ENCODE assay signal across 8 mouse cellular contexts in genomic region chr4:140647711-140648421, GRCm38 (mm10). TPM values are rescaled to one million over a fixed set of nuclear protein-coding genes. Genes with fewer than 3 reads are reported as not detected.
DNase-seq lines count a peak whose midpoint lies in the region; ATAC-seq and TF ChIP-seq lines count a peak whose summit lies in the region.

No protein-coding gene starts in this region.

- intact Hi-C loops in gastrocnemius, postnatal 14 days (cut with DNase I; ENCODE audit: low total_unique reads), result no loop called here

- 1% methylated on average over 12 of the region's 12 CpGs for WGBS in forebrain, embryonic 15.5 days

- H3K4me3 ChIP-seq in forebrain, embryonic 15.5 days, result peak overlapping the region; percentile 74
- H3K4me3 ChIP-seq in myocyte, result peak overlapping the region; percentile 94

- H3K4me2 ChIP-seq in forebrain, embryonic 15.5 days (replicated peaks), result peak overlapping the region; percentile 65
- peak overlapping the region; percentile 87 for H3K4me2 ChIP-seq in myocyte (ENCODE audit: low read depth)

- H3K36me3 ChIP-seq in forebrain, embryonic 15.5 days, result peaks cover 5% of the 10 kb centered on the region; the same call in 1 of the 2 replicates
- H3K36me3 ChIP-seq in myocyte (ENCODE audit: control insufficient read depth, insufficient read depth), result peaks cover 6% of the 10 kb centered on the region

- no peaks in the 10 kb centered on the region for H3K9me3 ChIP-seq in forebrain, embryonic 15.5 days

- peak overlapping the region; percentile 95 for H3K27ac ChIP-seq in forebrain, embryonic 15.5 days (replicated peaks)

- H3K79me2 ChIP-seq in myocyte (ENCODE audit: control insufficient read depth, insufficient read depth), result peaks cover 33% of the 10 kb centered on the region

- H3K4me1 ChIP-seq in forebrain, embryonic 15.5 days, result peaks cover 51% of the 10 kb centered on the region

- H3K9ac ChIP-seq in forebrain, embryonic 15.5 days (replicated peaks), result peak overlapping the region; percentile 94

- DNase-seq in layer of hippocampus, postnatal 10 days (ENCODE audit: low spot score in 2 of 2), result peak; percentile 41 to 57
- DNase-seq in layer of hippocampus, postnatal 36 days, result no peak
- peak; percentile 82 for DNase-seq in cerebellum, adult 11 months
- DNase-seq in kidney, postnatal 4 days, result peak; percentile 51 to 67
- DNase-seq in gastrocnemius, postnatal 14 days, result no peak
- DNase-seq in left cerebral cortex, adult 9 months (ENCODE audit: low spot score in 2 of 2), result no peak

- H3ac ChIP-seq in myocyte (ENCODE audit: control insufficient read depth, insufficient read length), result peak overlapping the region; percentile 70

- TF ChIP-seq POLR2A in myocyte (IDR thresholded peaks at IDR 0.05; ENCODE audit: insufficient read length, low read depth), result no peak

- ATAC-seq in forebrain, embryonic 15.5 days (replicated peaks), result peak; percentile 68

- H3K27me3 ChIP-seq in forebrain, embryonic 15.5 days, result no peaks in the 10 kb centered on the region
- H3K27me3 ChIP-seq in myocyte (ENCODE audit: control insufficient read depth, insufficient read depth, insufficient read length), result no peaks in the 10 kb centered on the region

TF ChIP-seq in myocyte, 11 proteins besides CTCF, POLR2A, EP300 and RAD21:
- TF ChIP-seq MYOG (IDR thresholded peaks at IDR 0.05; ENCODE audit: control insufficient read depth in 1 of 3, insufficient read depth in 1 of 3, insufficient read length in 2 of 3, low read depth in 2 of 3), result peak in 1 of 3 experiments; percentile 22
- TF ChIP-seq TCF3 (IDR thresholded peaks at IDR 0.05; ENCODE audit: insufficient read length, low read depth), result no peak
- no peak for TF ChIP-seq USF1 (IDR thresholded peaks at IDR 0.05; ENCODE audit: low read depth)
- no peak for TF ChIP-seq CEBPB (IDR thresholded peaks at IDR 0.05; ENCODE audit: insufficient read depth, poor library complexity, severe bottlenecking)
- no peak for TF ChIP-seq MAX (IDR thresholded peaks at IDR 0.05; ENCODE audit: low read depth)
- no peak for TF ChIP-seq REST (IDR thresholded peaks at IDR 0.05; ENCODE audit: insufficient read depth, insufficient read length)
- no peak for TF ChIP-seq E2F4 (IDR thresholded peaks at IDR 0.05; ENCODE audit: insufficient read depth)
- peak in 1 of 3 experiments; percentile 25 for TF ChIP-seq MYOD1 (IDR thresholded peaks at IDR 0.05; ENCODE audit: control insufficient read depth in 1 of 3, insufficient read length in 2 of 3, low read depth in 2 of 3)
- TF ChIP-seq SRF (IDR thresholded peaks at IDR 0.05; ENCODE audit: control insufficient read depth, insufficient read length, low read depth), result no peak

RNA-seq across cellular contexts. Expression of gene Arhgef10l, which starts 17.9 kb away (rescaled TPM):
- 10 to 100 TPM; 45.5 to 60.7 TPM for total RNA-seq in layer of hippocampus, postnatal 10 days (2021)
- total RNA-seq in layer of hippocampus, postnatal 36 days (2021), result 10 to 100 TPM; 41.7 to 43.9 TPM
- polyA plus RNA-seq in forebrain, embryonic 15.5 days (2015; fragmentation: Nextera tagmentation; extraction: Ambion mirVana), result 24.5 and 26.9 TPM in 2 replicates
- polyA plus RNA-seq in myocyte (2012; fragmentation: generic; extraction: Trizol), result 34.7 TPM
- total RNA-seq in gastrocnemius, postnatal 14 days (2021), result 10 to 100 TPM; 39.2 to 49.0 TPM

RNA-seq across cellular contexts. Expression of gene Rcc2, which starts 52.5 kb away (rescaled TPM):
- 10 to 100 TPM; 64.7 to 68.5 TPM for total RNA-seq in layer of hippocampus, postnatal 10 days (2021)
- total RNA-seq in layer of hippocampus, postnatal 36 days (2021), result 10 to 100 TPM; 87.9 to 90.7 TPM
- 36.1 and 51.2 TPM in 2 replicates for polyA plus RNA-seq in forebrain, embryonic 15.5 days (2015; fragmentation: Nextera tagmentation; extraction: Ambion mirVana)
- 167 TPM for polyA plus RNA-seq in myocyte (2012; fragmentation: generic; extraction: Trizol)
- 10 to 100 TPM; 14.2 to 19.3 TPM for total RNA-seq in gastrocnemius, postnatal 14 days (2021)

Comparison
In these comparisons a context has a peak if more than half of its experiments do, and no peak if none do; other contexts are left out.
1. DNase-seq: peak in layer of hippocampus, postnatal 10 days (2 of 2), cerebellum, adult 11 months (single experiment) and kidney, postnatal 4 days (2 of 2); none in layer of hippocampus, postnatal 36 days (0 of 2), gastrocnemius, postnatal 14 days (single experiment) and left cerebral cortex, adult 9 months (0 of 2).